Mouse (Mus musculus) retina, postnatal 7 days (tissue): Measurements from ENCODE around the gene Ndc80.
"Not testable (repeated sequence)": the region's sequence is repeated elsewhere in the genome, so short reads cannot be mapped to it uniquely, and the experiment has no call there.

Experiments used
- DNase-seq: peaks from one replicate; pipeline ENCODE4 v3.0.0-alpha.2; 2012; ENCODE audit warnings: low read depth, low spot score

Gene Ndc80

DNA sequence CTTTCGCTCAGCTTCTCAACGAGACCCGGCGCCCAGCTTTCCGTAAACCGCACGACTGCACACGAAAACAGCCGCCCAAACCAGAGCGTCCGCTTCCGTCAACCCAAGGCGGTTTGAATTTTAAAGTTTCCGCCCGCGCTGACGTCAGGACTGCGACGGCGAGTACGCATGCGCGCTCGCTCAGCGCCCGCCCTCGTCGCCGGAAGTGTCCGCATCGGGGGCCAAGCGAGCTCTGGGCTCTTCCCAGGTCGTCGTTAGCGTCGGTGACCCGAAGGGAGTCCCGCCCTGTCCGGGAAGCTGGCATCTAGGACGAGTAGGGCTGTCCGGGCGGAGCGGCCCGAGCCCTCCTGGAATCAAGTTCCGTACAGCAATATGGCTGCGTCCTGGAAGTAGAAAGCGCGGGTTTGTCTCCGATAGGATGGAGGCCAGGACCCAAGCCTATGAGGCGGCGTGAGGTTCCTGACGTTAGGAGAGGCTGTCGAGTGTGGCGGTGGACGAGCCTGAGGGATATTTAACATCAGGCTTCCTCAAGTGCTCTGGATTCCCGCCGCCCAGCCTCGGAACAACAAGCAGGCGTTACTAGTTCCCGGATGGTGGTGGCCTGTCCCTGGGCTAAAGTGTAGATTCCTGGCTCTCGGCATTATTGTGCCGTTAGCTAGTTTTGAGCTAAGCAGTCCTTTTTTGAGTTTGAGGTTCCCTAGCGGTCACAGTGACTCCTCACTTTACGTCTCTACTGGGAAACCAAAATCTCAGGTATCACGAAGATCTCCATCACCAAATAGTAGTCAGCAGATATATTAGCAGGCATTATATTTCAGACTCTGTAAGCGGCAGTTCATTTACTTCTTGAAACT, at the start of gene Ndc80:
TSS of gene Ndc80 (minus strand) at position 147 of the 854 bp plus-strand sequence.
- DNase-seq: peak; percentile 93

DNA sequence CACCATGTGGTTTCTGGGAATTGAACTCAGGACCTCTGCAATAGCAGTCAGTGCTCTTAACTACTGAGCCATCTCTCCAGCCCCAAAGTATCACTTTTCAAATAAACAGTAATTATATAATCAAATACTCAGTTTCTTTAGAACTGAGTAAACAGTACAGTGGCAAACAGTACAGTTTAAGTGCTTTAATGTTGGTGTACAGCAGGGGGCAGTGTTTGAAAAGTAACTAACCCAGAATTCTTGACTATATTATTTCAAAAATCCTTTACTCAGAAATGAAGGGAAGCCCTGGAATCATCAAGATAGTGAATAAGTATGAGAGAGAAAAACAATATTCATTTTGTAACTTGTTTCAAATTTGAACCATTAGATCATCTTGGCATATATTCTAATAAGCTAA, 35.0 kb upstream of the Ndc80 start:
- DNase-seq: peak; percentile 23

DNA sequence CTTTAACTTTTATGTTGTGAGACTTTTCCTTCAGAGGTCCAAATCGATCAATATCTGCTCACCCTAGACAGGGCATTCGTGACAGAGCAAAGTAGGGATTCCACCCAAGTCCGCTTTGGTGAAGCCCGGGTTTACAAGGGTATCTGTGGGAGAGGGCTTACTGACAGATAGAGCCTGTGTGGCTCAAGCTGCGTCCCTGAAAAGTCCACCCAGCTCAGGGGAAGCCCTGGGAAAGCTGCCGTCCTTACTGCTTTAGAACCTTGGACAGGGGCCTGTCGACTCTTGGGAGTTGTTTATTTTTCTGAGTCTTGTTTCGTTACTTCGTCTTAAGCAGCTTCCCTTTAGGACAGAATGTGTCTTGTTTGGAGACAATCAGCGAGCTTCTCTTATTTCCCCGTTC, 26.2 kb upstream of the Ndc80 start:
- DNase-seq: no peak

DNA sequence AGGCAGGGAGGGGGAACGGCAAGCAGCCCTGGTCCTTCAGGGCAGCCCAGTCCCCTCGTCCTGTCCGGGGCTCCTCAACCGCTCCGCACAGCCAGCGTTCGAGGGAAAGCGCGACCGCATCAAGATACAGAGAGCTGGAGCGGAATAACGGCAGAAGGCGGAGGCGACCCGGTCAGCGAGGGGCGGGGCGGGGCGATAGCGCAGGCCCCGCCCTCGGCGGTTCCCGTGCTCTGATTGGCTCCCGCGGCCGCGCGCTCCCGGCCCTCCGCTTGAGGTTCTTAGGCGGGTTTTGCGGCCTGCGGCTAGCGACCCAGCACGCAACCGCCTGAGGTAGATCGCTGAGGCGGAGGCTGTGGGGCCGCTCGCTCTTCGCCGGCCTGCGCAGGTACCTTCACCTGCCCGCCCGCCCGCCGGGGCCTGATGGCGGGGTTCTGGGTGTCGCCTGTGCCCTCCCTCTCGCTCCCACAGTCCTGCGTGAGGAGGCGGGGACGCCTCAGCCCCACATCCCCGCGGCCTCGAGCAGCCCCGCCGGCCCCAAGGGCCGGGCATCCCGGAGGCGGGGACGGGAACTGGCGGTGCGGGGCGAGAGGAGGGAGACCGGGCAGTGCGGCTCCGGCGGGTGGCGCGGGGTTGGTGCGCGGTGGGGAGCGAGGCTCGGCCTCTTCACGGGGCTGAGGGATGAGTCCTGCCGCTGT, 25.2 kb upstream of the Ndc80 start, which contains the start of gene Spdya:
TSS of gene Spdya (plus strand) at position 305 of the 695 bp plus-strand sequence.
- DNase-seq: peak; percentile 77

DNA sequence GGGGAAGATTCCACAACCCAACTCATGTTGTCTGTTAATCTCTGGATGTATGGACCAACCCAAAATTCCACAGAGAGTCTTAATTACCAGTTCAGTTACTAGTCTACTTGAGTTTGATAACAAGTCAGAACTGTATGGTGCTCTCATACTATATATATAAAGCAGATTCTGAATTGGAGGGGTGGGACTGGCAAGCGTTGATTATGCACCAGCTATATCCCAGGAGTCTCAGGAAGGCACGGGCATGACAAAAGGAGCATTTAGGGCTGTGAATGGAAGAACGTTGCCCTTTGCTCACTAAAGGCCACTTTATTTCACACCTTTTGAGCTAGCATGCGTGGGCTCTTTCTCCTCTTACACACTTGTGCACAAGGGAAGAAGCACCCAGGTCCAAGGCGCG, 24.7 kb upstream of the Ndc80 start:
- no peak for DNase-seq

DNA sequence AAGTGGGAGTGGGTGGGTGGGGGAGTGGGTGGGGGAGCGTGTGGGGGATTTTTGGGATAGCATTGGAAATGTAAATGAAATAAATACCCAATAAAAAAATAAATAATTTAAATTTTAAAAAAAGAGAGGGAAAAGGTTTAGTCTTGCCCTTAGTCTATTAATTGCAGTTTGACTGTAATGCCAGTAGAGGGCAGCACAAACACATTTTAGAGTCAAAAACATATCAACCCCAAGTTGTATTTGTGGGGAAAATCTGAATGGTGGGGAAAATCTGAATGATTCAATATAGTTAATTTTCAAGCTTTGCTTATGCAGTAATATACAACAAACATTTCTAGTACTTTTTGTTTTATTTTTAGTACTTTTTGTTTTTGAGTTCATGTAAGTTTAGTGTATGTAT, 21.9 kb upstream of the Ndc80 start:
- DNase-seq: no peak

DNA sequence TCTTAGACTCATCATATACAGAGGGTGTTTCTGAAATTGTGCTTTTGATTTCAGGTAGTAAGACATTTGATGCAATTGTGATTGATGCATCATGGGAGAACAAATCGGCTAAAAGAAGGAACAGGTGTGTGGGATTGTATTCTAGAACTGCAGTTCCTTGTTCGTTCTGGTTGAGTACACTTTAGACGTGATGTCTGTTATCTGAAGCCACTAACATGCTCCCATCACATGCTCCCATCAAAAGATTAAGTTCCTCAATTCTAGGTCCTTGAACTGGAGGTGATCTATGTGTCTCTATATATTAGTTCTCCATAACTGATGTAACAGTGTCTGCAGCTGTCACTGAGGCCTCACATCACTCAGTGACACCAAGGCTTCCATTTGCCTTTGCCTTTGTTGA, 10.5 kb upstream of the Ndc80 start:
- no peak for DNase-seq

DNA sequence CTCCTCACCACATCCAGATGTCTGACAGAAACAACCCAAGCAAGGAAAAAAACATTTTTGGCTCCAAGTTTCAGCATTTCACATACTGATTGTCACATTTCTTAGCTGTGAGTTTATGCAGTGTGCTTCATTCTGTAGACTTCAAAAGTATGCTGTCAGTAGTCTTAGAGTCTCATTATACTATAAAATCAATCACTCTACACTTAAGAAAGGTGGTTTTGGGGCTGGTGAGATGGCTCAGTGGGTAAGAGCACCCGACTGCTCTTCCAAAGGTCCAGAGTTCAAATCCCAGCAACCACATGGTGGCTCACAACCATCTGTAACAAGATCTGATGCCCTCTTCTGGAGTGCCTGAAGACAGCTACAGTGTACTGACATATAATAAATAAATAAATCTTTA, 8.9 kb upstream of the Ndc80 start:
- DNase-seq: not testable (repeated sequence)

DNA sequence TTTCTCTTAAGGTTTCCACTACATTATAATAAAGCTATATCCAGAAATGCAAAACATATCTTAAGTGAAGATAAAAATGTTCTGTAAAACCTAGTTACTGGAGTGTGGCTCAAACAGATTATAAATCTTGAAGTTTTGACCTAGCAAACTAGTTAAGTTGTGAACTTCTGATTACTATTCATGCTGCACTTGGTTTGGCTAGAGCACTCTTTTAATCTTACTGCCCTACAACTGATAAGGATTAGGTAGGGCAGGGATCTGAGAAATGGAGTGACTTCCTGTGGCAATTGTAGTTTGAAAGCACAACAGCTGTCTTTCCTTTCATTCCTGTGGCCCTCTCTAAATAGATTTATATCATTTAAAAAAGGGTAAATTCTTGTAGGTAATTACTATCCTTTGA, 1.4 kb upstream of the Ndc80 start:
- DNase-seq: no peak

DNA sequence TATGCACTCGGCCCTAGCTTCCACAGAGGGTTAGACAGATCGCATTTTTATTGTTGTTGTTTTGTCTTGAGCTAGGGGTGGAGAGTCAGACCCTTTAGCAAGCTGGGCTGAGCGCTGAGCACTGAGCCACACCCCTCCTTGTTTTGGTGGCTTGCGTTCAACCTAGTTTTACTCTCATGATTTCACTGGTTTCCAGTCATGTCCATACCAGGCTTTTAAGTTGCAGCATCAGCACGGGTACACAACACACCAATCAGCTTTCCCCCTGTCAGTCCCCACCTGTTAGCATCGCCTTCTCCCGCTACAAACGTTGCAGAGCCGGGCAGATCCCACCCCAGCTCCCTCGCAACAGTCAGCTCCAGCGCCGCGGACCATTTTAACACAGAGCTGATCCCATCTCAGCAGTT, 352 bp downstream of the Ndc80 start:
- no peak for DNase-seq

DNA sequence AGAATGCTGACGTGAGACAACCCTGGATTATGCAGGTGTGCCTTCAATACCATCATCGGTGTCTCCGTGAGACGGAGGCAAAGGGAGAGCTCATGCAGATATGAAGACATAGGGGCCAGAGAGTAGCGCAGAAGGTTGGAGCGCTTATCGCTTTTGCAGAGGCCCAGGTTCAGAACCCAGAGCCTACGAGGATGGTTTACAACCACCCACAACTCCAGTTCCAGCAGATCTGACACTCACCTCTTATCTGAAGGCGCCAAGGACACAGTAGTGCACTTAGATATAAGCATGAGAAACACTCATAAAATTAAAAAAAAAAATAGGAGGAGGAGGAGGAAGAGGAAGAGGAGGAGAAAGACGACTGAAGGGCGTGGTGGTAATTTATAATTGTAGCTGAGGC, 16.4 kb downstream of the Ndc80 start:
- no peak for DNase-seq

DNA sequence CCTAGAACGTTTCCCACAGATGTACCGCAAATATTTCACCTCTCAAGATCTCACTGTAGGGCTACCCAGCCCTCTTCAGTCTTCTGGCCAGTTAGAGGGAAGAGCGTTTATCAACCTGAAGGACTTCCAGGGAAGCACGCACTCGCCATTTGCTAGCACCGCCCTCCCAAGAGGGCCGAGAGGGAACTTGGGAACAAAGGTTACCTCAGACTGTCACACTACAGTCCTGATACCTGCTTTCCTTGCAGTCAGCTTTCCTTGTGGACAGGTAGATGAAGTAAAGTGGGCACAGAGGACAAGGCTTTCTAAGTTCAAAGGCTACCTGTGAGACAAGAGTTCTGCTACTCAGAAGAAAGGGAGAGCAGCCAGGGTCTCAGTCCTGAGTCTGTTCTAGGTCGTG, 19.8 kb downstream of the Ndc80 start:
- no peak for DNase-seq

DNA sequence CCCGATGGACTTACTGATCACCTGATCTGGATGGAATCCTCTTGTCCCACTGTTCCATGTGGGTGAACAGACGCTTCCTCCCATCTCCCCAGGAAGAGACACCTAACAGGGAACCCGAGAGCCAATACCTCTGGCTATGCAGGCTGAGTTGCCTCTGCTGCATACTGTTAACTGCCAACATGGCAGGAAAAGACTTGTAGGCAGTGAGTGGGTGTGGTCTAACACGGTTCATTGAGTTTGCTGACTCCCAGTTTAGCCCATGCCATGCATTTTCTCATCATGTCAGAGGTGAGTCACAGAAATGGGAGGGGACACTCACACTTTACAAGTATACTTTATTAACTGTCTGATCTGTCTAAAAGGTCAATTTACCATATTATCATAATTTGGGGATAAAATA, 30.9 kb downstream of the Ndc80 start:
- DNase-seq: no peak

DNA sequence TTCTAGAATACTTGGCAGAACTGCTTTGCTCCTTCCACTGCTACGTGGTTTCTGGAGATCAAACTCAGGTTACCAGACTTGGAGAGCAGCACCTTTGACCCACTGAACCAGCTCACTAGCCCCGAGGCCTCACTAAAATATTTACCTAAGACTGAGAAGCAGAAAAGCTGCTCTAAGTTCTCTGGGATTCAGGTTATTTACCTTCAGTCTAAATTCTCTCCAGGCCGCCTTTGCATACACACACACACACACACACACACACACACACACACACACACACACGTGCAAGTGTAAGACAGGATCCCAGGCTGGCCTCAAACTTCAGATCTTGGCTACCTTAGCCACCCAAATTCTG, 35.3 kb downstream of the Ndc80 start:
- no peak for DNase-seq

DNA sequence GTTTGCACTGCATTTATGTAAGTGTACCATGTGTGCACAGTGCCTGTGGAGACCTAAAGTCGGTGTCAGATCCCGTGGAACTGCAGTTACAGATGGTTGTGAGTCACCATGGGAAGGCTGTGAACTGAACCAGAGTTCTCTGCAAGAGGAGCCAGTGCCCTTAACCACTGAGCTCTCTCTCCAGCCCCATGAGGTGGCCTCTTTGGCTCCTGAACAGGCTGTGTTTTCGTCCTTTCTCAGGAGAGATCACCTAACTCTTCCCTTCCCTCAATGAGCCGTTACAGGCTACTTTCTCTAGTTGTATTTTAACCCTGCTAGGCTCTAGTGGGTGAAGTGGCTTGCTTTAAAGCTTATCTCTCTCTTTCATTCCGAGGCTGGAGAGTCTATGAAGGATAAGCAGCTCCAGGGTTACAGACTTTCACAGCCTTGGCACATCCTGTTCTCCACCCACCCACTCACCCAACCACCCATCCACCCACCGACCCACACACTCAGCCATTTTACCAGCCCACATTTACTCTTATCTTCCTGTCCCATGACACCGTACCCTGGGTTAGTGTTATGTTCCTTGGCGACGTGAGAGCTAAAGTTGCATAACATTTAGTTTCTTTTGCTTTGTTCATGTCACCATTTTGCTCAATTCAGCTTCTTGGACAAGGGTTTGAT, 35.9 kb downstream of the Ndc80 start:
- no peak for DNase-seq

DNA sequence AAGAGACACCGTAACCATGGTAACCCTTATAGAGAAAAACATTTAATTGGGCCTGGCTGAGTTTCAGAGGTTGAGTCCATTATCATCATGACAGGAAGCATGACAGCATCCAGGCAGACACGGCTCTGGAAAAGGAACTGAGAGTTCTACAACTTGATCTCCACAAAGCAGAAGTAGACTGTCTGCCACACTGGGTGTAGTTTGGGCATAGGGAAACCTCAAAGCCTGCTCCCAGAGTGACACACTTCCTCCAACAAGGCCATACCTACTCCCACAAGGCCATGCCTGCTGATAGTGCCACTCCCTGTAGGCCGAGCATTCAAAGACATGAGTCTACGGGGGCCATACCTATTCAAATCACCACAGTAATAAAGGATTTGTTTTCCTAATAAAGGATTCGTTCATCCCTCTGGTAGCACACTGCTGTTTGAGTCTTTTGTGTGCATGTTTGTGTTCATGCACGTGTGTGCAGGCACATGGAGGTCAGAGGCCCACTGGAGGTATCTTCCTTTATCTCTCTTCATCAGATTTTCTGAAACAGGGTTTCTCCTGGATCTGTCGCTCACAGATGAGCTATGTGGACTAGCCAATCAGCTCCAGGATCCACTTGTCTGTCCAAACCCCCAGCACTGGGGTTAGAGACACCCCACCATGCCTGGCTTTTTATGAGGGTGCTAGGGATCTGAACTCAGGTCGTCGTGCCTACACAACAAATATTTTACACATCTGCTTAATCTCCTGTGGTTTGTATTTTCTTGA, 36.8 kb downstream of the Ndc80 start:
- no peak for DNase-seq

DNA sequence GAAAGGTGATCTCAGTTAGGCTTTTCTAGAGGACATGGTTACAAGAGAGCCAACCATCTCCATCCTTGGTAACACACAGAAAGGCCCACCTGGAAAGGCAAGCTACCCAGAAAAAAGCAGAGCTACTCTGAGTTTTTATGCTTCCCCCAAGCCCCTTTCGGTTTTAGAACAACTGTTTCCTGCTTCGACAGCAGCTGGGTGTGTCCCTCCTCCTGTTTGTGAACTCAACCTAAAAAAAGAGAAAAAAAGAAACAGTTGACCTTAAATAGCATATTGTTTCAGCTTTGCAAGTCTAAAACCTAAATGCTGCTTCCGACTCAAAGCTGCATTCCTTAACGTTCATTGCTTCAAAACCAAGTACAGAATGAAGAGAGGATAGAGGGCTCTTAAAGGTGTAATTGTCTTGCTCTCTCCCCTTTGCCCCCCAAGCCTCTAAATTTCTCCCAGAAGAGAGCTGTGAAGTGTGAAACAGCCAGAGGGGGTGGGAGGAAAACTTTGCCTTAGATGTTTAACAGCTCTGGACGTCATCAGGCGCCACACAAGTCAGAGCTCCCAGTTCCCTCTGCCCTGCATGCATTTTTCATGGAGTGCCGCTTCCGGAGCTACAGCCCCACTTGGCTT, 40.3 kb downstream of the Ndc80 start:
- DNase-seq: no peak

DNA sequence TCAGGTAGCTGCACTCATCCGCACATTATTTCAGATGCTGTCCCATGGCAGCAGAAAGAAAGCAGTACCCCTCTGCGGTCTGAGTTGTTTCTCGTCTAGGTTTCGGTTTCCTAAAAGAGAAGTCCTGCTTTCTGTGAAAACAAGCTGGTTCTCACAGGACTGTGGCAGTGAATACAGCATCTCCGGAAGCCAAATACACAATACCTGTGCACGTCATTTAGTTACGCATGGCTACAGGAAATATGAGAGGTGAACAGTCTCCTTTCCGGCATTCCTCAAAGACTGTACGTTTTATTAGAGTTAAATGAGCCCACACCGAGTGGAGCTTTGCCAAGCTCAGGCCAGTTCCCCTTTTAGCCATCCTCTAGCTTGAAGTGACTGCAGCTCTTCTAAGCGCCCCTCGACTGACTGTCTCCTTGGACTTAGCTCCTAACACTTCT, 40.8 kb downstream of the Ndc80 start:
- no peak for DNase-seq

DNA sequence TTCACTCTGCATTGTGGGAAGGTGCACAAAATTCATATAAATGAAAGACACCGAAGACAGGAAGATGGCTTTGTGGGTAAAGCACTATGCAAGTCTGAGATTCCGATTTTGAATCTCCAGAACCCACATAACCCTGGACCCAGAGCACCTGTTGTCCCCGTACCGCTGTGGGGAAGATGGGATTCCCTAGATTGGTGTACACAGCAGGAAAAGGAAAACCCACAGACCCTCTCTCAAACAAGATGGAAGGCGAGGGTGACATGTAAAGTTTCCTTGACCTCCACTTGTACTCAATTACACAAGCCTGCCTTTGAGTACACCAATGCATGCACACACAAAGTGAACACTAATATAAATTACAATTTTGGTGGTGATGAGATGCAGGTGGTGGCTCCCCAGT, 41.9 kb downstream of the Ndc80 start:
- no peak for DNase-seq

DNA sequence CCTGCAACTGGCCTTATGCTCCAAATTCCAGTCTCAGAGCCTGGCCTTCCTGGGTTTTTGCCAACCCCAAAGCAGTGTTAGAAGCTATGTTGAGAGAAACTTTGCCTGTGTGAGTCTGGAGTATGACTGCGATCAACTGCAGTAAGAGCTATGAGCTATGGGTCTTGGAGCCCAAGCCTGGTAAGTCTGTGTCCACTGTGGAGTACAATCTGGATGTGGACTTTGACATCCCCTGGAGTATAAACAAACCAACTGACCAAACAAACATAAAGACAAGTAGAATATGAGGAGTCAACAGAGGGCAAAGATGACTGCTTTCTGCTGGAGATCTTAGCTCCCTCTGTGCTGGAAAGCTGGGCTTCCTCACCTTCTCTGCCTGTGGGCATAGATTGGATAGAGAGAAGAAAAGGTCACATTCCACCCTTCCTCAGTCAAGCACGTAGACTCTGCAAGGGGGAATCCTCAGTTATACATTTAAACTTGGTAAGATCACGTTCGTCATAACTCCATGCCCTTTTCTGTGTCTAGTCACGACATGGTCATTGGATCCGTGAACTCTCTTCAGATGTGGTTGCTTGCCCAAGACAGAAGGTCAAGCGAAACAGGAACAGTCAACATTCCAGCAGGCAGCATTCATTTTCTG, 43.1 kb downstream of the Ndc80 start:
- DNase-seq: no peak

DNA sequence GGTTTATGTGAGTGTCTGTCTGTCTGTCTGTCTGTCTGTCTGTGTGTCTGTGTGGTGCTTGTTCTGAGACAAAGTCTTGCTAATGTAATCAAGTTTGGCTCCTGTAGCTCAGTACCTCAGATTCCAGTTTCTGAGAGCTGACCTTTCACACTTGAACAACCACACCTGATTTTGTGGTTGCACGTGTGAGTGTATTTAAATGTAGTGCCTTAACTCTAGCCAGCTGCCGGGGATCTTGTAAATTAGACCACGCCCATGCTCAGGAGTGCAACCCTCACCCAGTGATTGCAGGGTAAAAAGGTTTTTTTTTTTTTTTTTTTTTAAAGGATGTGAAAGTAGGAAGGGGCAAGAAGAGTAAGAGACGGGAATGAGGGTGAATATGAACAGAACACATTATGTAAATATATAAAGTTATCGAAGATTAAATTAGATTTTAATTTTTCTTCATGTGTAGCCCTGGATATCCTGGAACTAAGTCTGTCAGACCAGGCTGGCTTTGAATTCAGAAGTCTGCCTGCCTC, 47.2 kb downstream of the Ndc80 start:
- DNase-seq: no peak
